Mouse (Mus musculus): Measurements from ENCODE around the gene Pacs1. TPM values are rescaled to one million over a fixed set of nuclear protein-coding genes. Genes with fewer than 3 reads are reported as not detected.

Pacs1 gene
- total RNA-seq, 1 experiment = 5.4 TPM

GRCm38 (mm10) chr19:5117494-5118383 lies 155.2 kb downstream of the Pacs1 start:
- Histone ChIP-seq H3K36me3 (ENCODE audit: control insufficient read depth, insufficient read depth, low read length, poor library complexity, severe bottlenecking) (peaks cover under 1% of the 10 kb centered on the region; the same call in 1 of the 2 replicates), H3K9ac (ENCODE audit: insufficient read depth, low read depth, low read length, poor library complexity, severe bottlenecking) (peak overlapping the region; percentile 83), H3K4me1 (ENCODE audit: control insufficient read depth in 2 of 2, insufficient read depth in 2 of 2, low read length in 2 of 2, poor library complexity in 1 of 2) (no peaks in the 10 kb centered on the region; a peak in 1 of 4 replicates), H3K4me3 (ENCODE audit: insufficient read depth in 1 of 2, low read depth in 1 of 2, low read length in 2 of 2, poor library complexity in 1 of 2, severe bottlenecking in 1 of 2) (peak overlapping the region; percentile 96 to 99), H3K9me3 (ENCODE audit: control insufficient read depth, insufficient read depth, low read depth, low read length) (no peaks in the 10 kb centered on the region), H3K27ac (ENCODE audit: insufficient read depth, low read depth, low read length, poor library complexity, severe bottlenecking) (peak overlapping the region; percentile 64; the same call in 1 of the 2 replicates)
- in situ Hi-C loops (cut with MboI; ENCODE audit: low sequenced_read_pairs in 2 of 2, unreplicated experiment in 2 of 2) = no loop called here
- TF ChIP-seq HCFC1 (IDR thresholded peaks at IDR 0.05; ENCODE audit: borderline replicate concordance, insufficient read depth, low read length) (peak; percentile 41; the same call in 1 of the 2 replicates), ZC3H11A (IDR thresholded peaks at IDR 0.05; ENCODE audit: borderline replicate concordance, low read depth, low read length) (no peak), MAFK (IDR thresholded peaks at IDR 0.05; ENCODE audit: insufficient read depth, low read depth, low read length) (0 out of 2 replicates have a peak, but pooled peaks have one; percentile 29), CHD2 (IDR thresholded peaks at IDR 0.05; ENCODE audit: low read depth, low read length) (no peak), ZNF384 (IDR thresholded peaks at IDR 0.05; ENCODE audit: low read depth, low read length) (no peak)
- peak; percentile 80 for DNase-seq (ENCODE audit: low read depth, low spot score)

GRCm38 (mm10) chr19:5113783-5114182 lies 159.1 kb downstream of the Pacs1 start:
- no peak overlapping the region for H3K4me3 ChIP-seq (ENCODE audit: insufficient read depth in 1 of 2, low read depth in 1 of 2, low read length in 2 of 2, poor library complexity in 1 of 2, severe bottlenecking in 1 of 2)
- TF ChIP-seq ZNF384 (IDR thresholded peaks at IDR 0.05; ENCODE audit: low read depth, low read length) (no peak), MAFK (IDR thresholded peaks at IDR 0.05; ENCODE audit: insufficient read depth, low read depth, low read length) (no peak), ZC3H11A (IDR thresholded peaks at IDR 0.05; ENCODE audit: borderline replicate concordance, low read depth, low read length) (no peak), HCFC1 (IDR thresholded peaks at IDR 0.05; ENCODE audit: borderline replicate concordance, insufficient read depth, low read length) (no peak), CHD2 (IDR thresholded peaks at IDR 0.05; ENCODE audit: low read depth, low read length) (no peak)
- no peak for DNase-seq (ENCODE audit: low read depth, low spot score)
- peaks cover 6% of the 10 kb centered on the region; the same call in 1 of the 2 replicates for H3K36me3 ChIP-seq (ENCODE audit: control insufficient read depth, insufficient read depth, low read length, poor library complexity, severe bottlenecking)
- in situ Hi-C loops (cut with MboI; ENCODE audit: low sequenced_read_pairs in 2 of 2, unreplicated experiment in 2 of 2) = no loop called here
- no peak overlapping the region for H3K27ac ChIP-seq (ENCODE audit: insufficient read depth, low read depth, low read length, poor library complexity, severe bottlenecking)
- H3K9me3 ChIP-seq (ENCODE audit: control insufficient read depth, insufficient read depth, low read depth, low read length) = no peaks in the 10 kb centered on the region
- no peak overlapping the region for H3K9ac ChIP-seq (ENCODE audit: insufficient read depth, low read depth, low read length, poor library complexity, severe bottlenecking)
- H3K4me1 ChIP-seq (ENCODE audit: control insufficient read depth in 2 of 2, insufficient read depth in 2 of 2, low read length in 2 of 2, poor library complexity in 1 of 2) = no peaks in the 10 kb centered on the region; a peak in 2 of 4 replicates

- no peaks in the 10 kb centered on the region for H3K9me3 ChIP-seq (ENCODE audit: control insufficient read depth, insufficient read depth, low read depth, low read length)
- TF ChIP-seq HCFC1 (IDR thresholded peaks at IDR 0.05; ENCODE audit: borderline replicate concordance, insufficient read depth, low read length) (no peak), CHD2 (IDR thresholded peaks at IDR 0.05; ENCODE audit: low read depth, low read length) (no peak), ZNF384 (IDR thresholded peaks at IDR 0.05; ENCODE audit: low read depth, low read length) (no peak), MAFK (IDR thresholded peaks at IDR 0.05; ENCODE audit: insufficient read depth, low read depth, low read length) (no peak), ZC3H11A (IDR thresholded peaks at IDR 0.05; ENCODE audit: borderline replicate concordance, low read depth, low read length) (no peak)
- peaks cover 8% of the 10 kb centered on the region; the same call in 1 of the 2 replicates for H3K36me3 ChIP-seq (ENCODE audit: control insufficient read depth, insufficient read depth, low read length, poor library complexity, severe bottlenecking)
- no peak overlapping the region for H3K4me3 ChIP-seq (ENCODE audit: insufficient read depth in 1 of 2, low read depth in 1 of 2, low read length in 2 of 2, poor library complexity in 1 of 2, severe bottlenecking in 1 of 2)
- H3K4me1 ChIP-seq (ENCODE audit: control insufficient read depth in 2 of 2, insufficient read depth in 2 of 2, low read length in 2 of 2, poor library complexity in 1 of 2) = peaks cover 0 to 15% of the 10 kb centered on the region in 2 experiments; a peak in 2 of 4 replicates
- DNase-seq (ENCODE audit: low read depth, low spot score) = no peak
- H3K27ac ChIP-seq (ENCODE audit: insufficient read depth, low read depth, low read length, poor library complexity, severe bottlenecking) = no peak overlapping the region
- in situ Hi-C loops (cut with MboI; ENCODE audit: low sequenced_read_pairs in 2 of 2, unreplicated experiment in 2 of 2) = no loop called here
- H3K9ac ChIP-seq (ENCODE audit: insufficient read depth, low read depth, low read length, poor library complexity, severe bottlenecking) = no peak overlapping the region
Measured at GRCm38 (mm10) chr19:5109659-5110453, 163.1 kb downstream of the Pacs1 start.

GRCm38 (mm10) chr19:5108702-5109101 lies 164.2 kb downstream of the Pacs1 start:
- DNase-seq (ENCODE audit: low read depth, low spot score) = no peak
- Histone ChIP-seq H3K4me1 (ENCODE audit: control insufficient read depth in 2 of 2, insufficient read depth in 2 of 2, low read length in 2 of 2, poor library complexity in 1 of 2) (peaks cover 0 to 15% of the 10 kb centered on the region in 2 experiments; a peak in 2 of 4 replicates), H3K9ac (ENCODE audit: insufficient read depth, low read depth, low read length, poor library complexity, severe bottlenecking) (peak overlapping the region; percentile 12; the same call in 1 of the 2 replicates), H3K9me3 (ENCODE audit: control insufficient read depth, insufficient read depth, low read depth, low read length) (no peaks in the 10 kb centered on the region), H3K27ac (ENCODE audit: insufficient read depth, low read depth, low read length, poor library complexity, severe bottlenecking) (no peak overlapping the region; the same call in 1 of the 2 replicates), H3K36me3 (ENCODE audit: control insufficient read depth, insufficient read depth, low read length, poor library complexity, severe bottlenecking) (peaks cover 19% of the 10 kb centered on the region), H3K4me3 (ENCODE audit: insufficient read depth in 1 of 2, low read depth in 1 of 2, low read length in 2 of 2, poor library complexity in 1 of 2, severe bottlenecking in 1 of 2) (no peak overlapping the region)
- TF ChIP-seq ZC3H11A (IDR thresholded peaks at IDR 0.05; ENCODE audit: borderline replicate concordance, low read depth, low read length) (no peak), CHD2 (IDR thresholded peaks at IDR 0.05; ENCODE audit: low read depth, low read length) (no peak), MAFK (IDR thresholded peaks at IDR 0.05; ENCODE audit: insufficient read depth, low read depth, low read length) (no peak), HCFC1 (IDR thresholded peaks at IDR 0.05; ENCODE audit: borderline replicate concordance, insufficient read depth, low read length) (no peak), ZNF384 (IDR thresholded peaks at IDR 0.05; ENCODE audit: low read depth, low read length) (no peak)
- in situ Hi-C loops (cut with MboI; ENCODE audit: low sequenced_read_pairs in 2 of 2, unreplicated experiment in 2 of 2) = no loop called here
